Mouse (Mus musculus) retina, postnatal 7 days (tissue): ENCODE data around the gene Spats1.
"Not testable (repeated sequence)": the region's sequence is repeated elsewhere in the genome, so short reads cannot be mapped to it uniquely, and the experiment has no call there.

Source experiments
- DNase-seq: peaks from one replicate; pipeline ENCODE4 v3.0.0-alpha.2; 2012; ENCODE audit warnings: low read depth, low spot score

Spats1 gene

DNA sequence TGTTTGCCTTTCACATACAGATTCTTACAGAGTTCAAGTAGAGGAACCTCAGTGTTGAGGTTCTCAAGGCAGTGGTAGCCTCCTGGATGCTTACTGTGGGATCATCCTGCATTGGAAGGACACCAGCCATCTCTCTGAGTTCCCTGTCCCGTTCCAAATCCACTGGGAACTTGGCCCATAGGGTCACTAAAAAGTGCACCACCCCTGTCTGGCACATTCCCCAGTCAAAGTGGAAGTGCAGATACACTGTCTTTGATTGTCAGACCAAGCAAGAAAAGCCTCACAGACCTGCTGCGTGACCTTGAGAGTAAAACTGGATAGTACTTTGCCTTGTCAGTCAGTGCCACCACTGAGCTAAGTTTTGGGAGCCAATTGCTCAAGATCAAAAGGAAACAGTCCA lies 28.2 kb downstream of the Spats1 start:
- no peak for DNase-seq

DNA sequence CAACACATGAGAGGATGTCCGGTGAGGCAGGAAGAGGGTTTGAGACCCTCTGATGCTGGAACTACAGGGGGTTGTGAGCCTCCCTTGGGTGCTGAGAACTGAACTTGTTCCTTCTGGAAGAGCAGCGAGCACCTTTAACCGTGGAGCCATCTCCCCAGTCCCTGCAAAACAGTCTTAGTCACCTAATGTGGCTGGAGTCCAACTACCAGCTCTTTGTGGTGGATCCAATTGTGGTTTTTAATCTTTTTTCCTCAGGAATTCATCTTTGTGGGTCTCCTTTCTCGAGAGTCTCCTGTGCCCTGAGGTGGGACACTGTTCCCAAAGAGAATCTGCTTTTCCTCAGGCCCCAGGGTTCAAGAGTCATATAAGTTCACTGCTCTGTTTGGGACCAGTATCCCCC lies 29.3 kb downstream of the Spats1 start:
- DNase-seq, result no peak

DNA sequence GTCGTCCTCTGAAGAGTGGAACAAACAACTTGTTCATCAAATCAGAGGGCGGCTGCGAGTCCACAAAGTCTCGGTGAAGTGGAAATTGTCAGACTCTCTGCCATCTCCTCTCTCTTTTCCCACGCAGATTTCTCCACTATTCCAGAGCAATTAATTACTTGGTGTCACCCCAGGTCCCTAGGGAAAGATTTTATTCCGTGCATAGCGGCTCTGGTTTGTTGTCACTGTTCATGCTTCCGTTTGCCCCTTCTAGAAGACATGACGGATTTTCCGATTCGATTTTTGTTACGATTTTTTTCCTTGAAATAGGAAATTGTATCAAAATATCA lies 41.0 kb downstream of the Spats1 start:
- DNase-seq, result peak; percentile 3

DNA sequence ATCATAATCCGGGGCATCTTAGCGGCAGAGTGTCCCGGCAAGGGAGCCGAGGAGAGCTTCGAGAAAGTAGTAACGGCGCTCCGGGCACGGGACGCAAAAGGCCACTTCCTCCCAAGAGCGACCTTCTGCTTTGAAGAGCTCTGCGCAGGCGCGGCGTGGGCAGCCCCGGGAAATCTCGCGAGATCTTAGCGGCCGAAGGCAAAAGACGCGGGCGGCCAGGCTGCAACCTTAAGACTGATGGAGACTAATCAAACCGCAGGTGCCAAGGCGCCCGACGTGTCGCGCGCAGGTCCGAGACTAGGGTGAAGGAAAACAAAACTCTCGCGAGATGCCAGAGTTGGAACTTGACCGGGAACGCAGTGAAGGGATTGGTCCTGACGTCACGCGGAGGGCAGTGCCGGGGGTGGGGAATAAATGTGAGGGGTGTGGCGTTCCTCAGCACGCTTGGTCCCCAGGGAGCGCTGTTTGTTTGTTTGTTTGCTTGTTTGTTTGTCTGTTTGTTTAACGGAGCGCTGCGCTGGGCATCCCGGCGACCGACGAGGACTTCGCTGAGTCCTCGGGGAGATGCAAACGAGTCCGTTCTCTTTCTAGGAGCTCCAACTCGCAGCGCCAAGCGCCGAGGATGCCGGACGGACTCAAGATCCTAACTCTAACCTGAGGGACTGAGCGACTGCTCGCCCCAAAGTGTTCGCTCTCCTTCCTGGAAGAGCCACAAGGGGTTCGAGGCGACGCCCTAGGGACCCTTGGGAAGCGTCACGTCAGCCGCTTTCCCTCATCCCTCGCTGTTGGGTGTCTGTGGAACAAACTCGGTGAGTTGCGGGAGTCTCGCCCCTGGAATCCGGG lies 41.6 kb downstream of the Spats1 start, which contains the start of gene Cdc5l:
Gene Cdc5l, minus strand, starts transcription at position 319 of the 843 bp plus-strand sequence.
- peak; percentile 96 for DNase-seq

DNA sequence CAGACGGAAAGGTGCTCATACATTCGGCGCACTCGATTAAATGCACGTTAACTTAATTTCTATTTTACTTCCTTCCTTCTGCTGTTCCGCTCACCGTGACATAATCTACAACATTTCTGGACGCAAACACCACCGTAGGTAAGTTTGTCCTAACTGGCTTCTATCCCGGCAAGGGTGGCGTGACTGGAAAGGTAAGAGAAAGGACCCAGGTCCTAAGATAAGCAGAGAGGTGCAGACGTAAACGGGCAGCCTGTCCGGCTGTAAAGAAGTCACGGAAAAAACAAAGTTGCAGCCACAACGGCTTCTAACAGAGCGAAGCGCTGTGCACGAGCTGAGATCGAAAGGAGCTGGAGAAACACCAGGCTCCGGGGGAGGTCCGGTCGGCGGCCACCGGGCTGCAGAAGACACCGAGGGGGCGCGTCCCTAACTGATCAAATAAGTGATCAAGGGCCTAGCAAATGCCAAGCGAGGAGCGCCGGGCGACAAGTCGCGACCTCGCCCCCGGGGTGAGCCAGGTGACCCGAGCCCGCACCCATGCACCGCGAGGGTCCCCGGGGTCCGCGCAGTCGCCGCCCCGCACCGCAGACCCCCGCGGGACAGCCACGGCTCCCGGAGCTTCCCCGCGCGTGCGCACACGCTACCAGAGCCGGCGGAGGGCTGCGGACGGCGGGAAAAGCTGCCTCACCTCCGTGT lies 42.4 kb downstream of the Spats1 start:
- DNase-seq, result no peak

DNA sequence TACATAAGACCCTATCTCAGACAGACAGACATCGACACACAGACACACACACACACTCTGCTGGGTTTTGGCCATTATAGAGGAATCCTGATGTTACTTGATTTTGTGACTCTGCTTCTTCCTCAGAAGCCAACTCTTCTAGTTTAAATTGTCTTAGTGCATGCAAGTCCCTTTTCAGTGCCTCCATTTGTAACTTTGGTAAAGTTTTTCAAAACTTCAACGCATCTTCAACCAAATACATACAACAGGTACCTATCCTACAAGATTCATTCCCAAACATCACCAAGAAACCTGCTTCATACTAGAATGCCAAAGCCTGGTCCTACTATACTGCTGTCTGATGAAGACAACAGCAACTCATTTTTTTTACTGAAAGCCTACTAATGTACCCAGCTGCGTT lies 43.2 kb downstream of the Spats1 start:
- DNase-seq, result no peak

DNA sequence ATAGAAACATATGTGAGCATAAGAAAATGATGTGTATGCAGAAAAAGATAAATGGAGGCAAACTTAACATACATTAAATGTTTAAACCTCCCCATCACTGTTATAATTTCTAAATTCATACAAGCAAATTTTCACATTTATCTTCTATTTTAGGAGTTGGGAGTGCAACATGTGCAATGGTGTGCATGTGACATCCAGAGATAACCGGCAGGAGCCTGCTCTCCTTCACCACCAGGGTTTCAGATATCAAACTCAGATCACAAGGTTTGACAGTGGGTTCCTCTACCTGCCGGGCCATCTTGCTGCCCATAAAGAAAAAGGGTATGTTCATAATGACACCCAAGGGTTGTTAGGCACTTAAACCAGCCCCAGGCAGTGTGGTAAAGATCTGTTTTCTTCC lies 57.8 kb downstream of the Spats1 start:
- no peak for DNase-seq

DNA sequence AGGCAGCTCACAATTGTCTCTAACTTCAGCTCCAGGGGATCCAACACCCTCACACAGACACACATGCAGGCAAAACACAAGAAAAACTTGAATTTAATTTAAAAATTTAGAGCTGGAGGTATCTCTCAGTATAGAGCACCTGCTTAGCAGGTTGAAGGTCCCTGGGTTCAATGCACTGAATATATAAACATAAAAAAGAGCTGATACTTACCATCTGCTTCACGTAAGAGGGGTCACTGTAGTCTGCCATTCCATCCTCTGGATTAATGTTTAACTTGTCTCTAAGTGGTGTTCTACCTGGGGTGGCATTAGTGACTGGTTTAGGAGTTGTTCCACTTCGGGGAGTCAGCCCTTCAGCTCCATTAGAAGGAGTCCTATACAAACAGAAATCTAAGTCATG lies 63.6 kb downstream of the Spats1 start:
- DNase-seq, result not testable (repeated sequence)

DNA sequence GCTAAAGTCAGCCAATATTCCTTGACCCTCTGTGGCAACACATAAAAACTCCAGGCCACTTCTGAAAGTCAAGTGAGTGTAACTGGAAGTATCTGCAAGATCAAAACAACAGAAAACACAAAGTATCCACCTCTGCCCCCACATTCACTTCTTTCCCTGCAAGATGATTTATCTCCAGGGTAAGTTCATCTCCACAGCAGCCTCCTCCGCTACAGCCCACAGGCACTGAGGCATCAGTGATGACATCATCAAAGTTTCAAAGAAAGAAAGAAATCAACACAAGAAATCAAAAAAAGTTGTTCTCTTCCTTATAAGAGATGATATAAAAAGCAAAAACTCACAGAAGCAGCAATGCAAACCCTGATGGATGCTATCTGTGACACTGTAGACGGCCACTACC lies 66.5 kb downstream of the Spats1 start:
- DNase-seq, result no peak

DNA sequence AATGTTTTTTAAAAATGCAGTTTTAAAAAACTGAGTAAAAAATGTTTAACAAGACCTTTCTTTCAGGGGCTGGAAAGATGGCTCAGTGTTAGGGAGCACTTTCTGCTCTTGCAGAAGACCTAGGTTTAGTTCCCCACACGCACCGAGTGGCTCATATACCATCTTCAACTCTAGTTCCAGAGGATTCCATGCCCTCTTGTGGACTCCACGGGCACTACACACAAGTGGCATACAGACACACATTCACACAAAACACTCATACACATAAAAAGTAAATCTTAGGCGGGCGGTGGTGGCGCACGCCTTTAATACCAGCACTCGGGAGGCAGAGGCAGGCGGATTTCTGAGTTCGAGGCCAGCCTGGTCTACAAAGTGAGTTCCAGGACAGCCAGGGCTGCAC lies 68.9 kb downstream of the Spats1 start:
- no peak for DNase-seq

DNA sequence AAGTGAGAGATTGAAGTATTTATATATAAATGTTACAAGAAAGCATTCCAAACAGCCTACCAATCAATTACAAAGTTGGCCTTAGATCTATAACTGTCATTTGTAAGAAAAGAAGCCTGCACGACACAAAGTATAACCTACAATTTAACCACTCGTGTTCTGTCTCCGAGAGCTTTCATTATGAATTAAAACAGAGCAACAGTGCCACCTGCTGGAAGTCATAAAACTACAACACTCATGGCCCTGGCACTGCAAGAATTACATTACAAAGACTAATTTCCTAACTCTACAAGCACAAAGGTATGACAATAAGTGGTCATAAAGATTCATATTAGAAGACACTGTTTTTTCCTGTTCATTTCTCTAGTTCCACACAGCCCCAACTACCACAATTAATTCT lies 72.0 kb downstream of the Spats1 start:
- DNase-seq, result peak; percentile 50

DNA sequence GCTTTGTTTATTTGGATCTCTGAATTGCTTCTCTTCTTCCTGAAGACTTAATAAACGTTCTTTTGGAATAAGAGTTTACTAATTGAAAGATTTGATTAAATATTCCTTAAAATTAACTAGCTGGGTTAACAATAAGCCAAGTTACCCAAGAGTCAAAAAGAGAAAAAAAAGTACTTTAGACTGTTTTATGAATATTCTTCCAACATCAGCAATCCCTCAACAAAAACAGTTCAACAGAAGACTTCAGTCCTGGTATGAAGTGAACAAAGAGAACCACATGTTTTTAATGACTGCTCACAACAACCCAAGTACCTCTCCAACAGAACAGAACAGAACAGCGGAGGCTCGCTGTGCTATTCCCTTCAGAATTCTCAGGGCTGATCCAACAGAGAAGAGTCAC lies 72.6 kb downstream of the Spats1 start:
- DNase-seq, result no peak

DNA sequence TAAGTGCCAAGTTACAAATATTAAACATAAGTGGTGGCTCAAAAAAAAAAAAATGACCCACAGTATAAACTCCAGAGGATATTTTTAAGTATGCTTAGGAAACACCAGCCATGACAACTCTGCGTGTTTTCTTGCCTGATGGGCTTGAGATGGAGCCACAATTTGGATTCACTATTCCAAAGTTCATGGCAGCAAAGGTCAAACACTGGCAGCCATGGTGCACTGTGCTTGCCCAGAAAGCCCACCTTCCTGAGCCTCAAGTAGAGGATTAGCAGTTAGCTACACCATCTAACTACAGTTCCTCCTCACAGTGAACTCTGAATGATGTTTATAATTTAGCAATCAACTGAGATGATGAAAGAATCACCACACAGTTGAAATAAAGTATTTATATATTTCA lies 73.1 kb downstream of the Spats1 start:
- no peak for DNase-seq

DNA sequence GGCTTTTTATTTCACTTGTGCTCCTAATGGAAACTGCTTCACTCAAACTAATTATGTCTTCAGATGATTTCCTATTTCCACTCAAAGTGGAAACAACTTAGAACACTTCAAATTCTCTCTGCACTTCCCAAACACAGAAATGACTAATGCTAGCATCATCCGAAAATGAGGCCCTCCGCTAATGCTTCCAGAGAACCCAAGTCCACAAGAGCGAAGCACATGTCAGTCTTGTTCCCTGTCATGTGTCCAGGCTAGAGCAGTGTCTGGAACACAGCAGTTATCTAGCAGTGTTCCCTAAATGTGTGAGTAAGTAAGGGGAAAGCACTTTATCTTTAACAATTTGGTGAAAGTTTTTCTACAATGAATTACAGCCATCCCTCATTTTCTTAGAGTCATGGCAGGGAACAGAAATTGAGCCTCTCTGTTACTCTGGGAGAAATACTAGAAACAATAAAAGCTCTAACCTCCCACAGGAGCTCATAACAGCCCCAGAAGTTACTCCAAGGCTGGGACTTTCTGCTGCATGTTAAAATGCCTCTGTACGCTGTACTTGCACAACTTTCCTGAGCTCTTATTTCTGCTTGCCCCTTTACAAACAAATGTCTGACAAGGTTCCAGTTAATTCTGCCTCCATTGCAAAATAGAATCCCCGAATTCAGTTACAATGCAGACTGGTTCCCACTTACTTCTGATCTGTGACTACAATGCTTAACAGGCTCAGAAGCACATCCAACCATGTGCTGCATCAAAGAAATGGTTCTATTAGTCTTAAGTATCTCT lies 73.9 kb downstream of the Spats1 start:
- DNase-seq, result no peak

DNA sequence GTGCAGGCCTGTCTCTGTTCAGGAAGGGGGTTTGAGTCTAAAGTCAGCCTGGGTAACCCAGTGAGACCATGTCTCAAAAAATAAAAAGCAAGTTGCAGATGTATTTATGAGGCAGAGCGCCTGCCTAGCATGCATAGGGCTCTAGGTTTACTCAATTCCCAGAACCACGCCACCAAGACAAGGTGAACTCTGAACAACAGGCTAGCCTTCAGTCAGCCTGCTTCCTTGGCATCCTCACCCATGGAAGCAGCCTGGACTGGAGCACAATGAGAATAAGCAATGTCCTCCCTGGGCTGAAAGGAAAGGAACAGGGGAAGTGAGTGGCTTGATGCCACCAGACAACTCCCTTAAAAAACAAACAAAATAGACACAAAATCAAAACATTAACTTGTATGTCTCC lies 77.2 kb downstream of the Spats1 start:
- no peak for DNase-seq

DNA sequence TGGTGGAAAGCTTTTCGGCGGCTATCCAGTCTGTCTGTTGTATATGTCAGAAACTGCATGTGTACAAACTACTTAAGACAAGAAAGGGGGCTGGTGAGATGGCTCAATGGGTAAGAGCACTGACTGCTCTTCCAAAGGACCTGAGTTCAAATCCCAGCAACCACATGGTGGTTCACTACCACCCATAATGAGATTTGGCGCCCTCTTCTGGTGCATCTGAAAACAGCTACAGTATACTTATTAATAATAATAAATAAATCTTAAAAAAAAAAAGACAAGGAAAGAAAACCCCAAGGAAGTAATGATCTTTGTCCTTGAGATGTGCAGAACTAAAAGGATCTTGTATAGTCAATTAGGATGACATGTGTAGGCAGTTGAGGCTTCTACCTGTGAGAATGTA lies 77.7 kb downstream of the Spats1 start:
- DNase-seq, result no peak

DNA sequence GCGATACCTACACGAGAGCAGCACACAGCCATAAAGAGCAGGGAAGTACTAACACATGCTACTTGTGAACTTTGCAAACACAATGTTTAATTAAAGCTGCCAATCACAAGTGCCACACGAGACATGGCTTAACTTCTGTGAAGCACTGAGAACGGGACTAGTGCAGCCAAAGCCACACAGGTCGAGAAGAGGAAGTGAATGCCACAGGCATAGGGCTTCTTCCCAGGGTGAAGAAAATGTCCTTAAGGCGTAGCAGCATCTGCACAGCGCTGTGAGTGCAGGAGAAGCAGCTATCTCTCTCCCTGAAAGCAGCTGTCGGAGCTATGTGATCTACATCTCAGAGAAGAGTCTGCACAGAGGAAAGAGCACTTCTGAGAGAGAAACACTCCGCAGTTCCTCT lies 80.6 kb downstream of the Spats1 start:
- no peak for DNase-seq

DNA sequence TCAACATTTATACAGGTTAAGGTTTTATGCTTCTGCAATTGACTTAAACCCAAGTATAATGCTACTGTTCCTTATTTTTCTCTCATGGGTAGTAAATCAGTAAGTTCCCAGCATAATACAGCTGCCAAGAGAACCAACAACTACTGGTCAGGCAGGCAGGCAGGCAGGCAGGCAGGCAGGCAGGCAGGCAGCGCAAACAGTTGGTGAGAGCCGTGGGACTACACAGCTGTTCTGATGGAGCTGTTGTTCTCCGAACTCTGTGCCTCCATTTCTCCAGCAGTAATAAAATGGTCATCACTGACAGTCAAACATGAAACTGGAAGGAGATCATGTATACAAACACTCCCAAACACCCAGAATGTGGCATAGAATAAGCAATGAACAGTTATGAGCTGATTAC lies 81.5 kb downstream of the Spats1 start:
- no peak for DNase-seq
